Mouse (Mus musculus) forebrain, postnatal 0 days (tissue): ENCODE data around the gene Mrpl54. TPM values are rescaled to one million over a fixed set of nuclear protein-coding genes. Genes with fewer than 3 reads are reported as not detected.
A peak's percentile ranks its signal among the peaks of the same experiment; 100 is the strongest.

Experiments
- ATAC-seq: fragments of 200-750 bp; cut with Nextera tagmentation; 2 replicates; pipeline ENCODE4 v1.8.0; 2017; ENCODE audit warnings: mild to moderate bottlenecking, moderate library complexity
- DNase-seq: peaks from one replicate; pipeline ENCODE4 v3.0.0-alpha.2; 2015
- H3K27ac ChIP-seq: fragments of 300-500 bp; sonication (generic); 2 replicates; pipeline ENCODE4 v1.5.1; 2014; ENCODE audit warnings: low read depth, mild to moderate bottlenecking, antibody characterized with exemption, low read length, moderate library complexity, mixed read lengths
- H3K27me3 ChIP-seq: fragments of 300-500 bp; sonication (generic); 2 replicates; pipeline ENCODE4 v1.6.1; 2014; ENCODE audit warnings: mild to moderate bottlenecking, low read length, mixed read lengths; ENCODE audit not compliant: insufficient read depth
- H3K36me3 ChIP-seq: fragments of 300-500 bp; sonication (generic); 2 replicates; pipeline ENCODE4 v1.6.1; 2014; ENCODE audit warnings: mild to moderate bottlenecking, moderate library complexity; ENCODE audit not compliant: insufficient read depth
- H3K4me1 ChIP-seq: fragments of 300-500 bp; sonication (generic); 2 replicates; pipeline ENCODE4 v1.6.1; 2014; ENCODE audit warnings: antibody characterized with exemption; ENCODE audit not compliant: insufficient read depth
- H3K4me2 ChIP-seq: fragments of 300-500 bp; sonication (generic); 2 replicates; pipeline ENCODE4 v1.6.1; 2014; ENCODE audit warnings: low read depth, mild to moderate bottlenecking, moderate library complexity
- H3K4me3 ChIP-seq: fragments of 300-500 bp; sonication (generic); 2 replicates; pipeline ENCODE4 v1.5.1; 2014; ENCODE audit warnings: low read depth, low read length, mixed read lengths
- H3K9ac ChIP-seq: fragments of 300-500 bp; sonication (generic); 2 replicates; pipeline ENCODE4 v1.6.1; 2014; ENCODE audit warnings: mild to moderate bottlenecking
- H3K9me3 ChIP-seq: fragments of 300-500 bp; sonication (generic); 2 replicates; pipeline ENCODE4 v1.6.1; 2016; ENCODE audit warnings: low read length
- CTCF ChIP-seq: sonication (generic); IDR thresholded peaks from 2 replicates; pipeline ENCODE4 v1.5.1; 2016; ENCODE audit warnings: antibody characterized with exemption, control low read depth, low read depth
- WGBS: fragments of 180-500 bp; shearing (Covaris S2); extraction: QIAGEN DNeasy Blood & Tissue Kit; methylation state at CpG from one replicate; pipeline ENCODE4 v1.1.7; 2014; 5-methylcytosine and 5-hydroxymethylcytosine counted together
- polyA plus RNA-seq: library from polyadenylated mRNA; unstranded; fragments of >200 nt; fragmentation: Nextera tagmentation; extraction: Ambion mirVana; gene quantifications from 2 replicates; pipeline ENCODE4 v1.2.1, GENCODE M21; 2015
- total RNA-seq: library from RNA; depleted of rRNA; stranded (reverse); fragments of >200 nt; gene quantifications from 2 replicates; pipeline ENCODE4 v1.2.3, GENCODE M21; 2014

Gene Mrpl54
- total and polyA plus RNA-seq, 2 experiments from 2014 or later: 94.9 to 134 TPM

DNA sequence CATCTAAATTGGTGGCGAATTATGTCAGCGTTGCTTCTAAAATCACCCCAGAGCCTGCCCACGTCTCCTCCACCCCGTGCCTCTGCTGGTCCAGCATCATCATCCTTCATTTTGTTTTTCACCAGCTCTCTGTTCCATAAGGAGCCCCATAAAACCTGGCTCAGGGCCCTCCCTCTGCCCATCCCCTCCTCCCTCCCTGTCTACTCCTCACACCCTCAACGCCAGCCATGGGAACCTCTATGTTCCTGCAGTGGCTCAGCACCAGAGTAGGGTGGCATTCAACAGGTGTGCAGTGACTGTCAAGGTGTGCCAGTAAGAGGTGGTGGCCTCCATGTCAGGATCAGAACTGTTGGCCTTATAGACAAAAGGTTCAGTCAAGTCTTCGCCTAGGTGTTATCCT is 28.5 kb upstream of the Mrpl54 start:
- no peak overlapping the region for H3K9ac ChIP-seq
- H3K9me3 ChIP-seq: no peaks in the 10 kb centered on the region
- H3K4me1 ChIP-seq: peaks cover 10% of the 10 kb centered on the region
- H3K27ac ChIP-seq: no peak overlapping the region
- no peak overlapping the region for H3K4me2 ChIP-seq
- ATAC-seq (no peak), DNase-seq (no peak)
- no peak overlapping the region for H3K4me3 ChIP-seq
- no peaks in the 10 kb centered on the region for H3K36me3 ChIP-seq
- 87% methylated on average over 6 of the region's 6 CpGs for WGBS
- TF ChIP-seq CTCF: no peak
- no peaks in the 10 kb centered on the region for H3K27me3 ChIP-seq

DNA sequence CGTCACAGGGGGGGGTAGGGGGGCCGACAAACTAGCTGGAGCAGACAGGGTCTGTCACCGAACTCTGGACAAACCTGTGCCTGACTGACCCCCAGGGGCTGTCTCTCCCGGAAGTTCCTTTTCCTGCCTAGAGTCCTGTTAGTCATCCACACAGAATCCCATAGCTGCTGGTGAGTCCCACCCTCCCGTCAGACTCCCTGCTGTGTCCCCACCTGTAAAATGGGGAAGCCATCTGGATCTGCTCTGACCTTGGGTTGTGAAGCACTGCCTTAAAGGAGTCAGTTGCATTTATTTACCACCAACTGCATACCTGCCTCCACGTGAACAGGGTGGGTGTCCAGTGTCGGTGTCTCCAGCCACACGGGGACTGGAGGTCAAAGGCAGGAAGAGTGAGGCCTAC is 27.7 kb upstream of the Mrpl54 start:
- Histone ChIP-seq H3K36me3 (no peaks in the 10 kb centered on the region), H3K9ac (peak overlapping the region; percentile 85), H3K4me1 (peaks cover 10% of the 10 kb centered on the region), H3K27ac (no peak overlapping the region), H3K4me3 (no peak overlapping the region; the same call in 1 of the 2 replicates), H3K4me2 (peak overlapping the region; percentile 75), H3K9me3 (no peaks in the 10 kb centered on the region), H3K27me3 (no peaks in the 10 kb centered on the region)
- no peak for TF ChIP-seq CTCF
- no peak for DNase-seq
- WGBS: 71% methylated on average over 8 of the region's 8 CpGs
- no peak for ATAC-seq

DNA sequence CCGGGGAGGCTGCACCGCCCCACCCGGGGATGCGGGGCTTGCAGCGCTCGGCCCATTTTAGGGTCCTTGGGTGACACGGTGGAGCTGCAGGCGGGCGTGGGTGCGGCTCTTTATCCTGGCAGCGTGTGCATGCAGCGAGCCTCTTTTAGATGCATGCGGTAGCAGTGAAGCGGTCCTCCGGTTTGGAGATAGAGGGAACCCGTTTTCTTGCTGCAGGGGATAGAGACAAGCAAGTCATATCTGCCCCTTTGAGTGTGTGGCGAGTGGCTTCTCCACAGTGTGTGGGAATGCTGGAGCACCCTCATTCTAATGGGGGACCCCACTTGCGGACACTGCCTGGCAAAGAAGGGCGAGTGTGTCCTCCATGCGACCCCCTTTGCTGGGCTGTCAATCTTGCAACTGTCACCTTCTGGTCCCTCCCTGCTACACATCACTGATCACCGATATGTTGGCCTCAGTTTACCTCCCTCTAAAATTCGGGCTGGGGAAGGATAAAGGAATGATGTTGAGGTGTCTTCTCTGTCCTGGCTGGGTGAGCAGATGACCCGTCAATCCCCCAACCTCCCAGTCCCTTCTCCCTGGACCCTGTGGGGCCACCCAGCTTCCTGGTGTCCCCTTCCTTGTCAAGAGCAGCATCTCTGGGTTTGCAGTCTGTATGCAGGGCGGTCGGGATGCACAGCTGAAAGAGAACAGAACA is 26.7 kb upstream of the Mrpl54 start:
- ATAC-seq: no peak
- peaks cover 10% of the 10 kb centered on the region for H3K4me1 ChIP-seq
- H3K9me3 ChIP-seq: no peaks in the 10 kb centered on the region

DNA sequence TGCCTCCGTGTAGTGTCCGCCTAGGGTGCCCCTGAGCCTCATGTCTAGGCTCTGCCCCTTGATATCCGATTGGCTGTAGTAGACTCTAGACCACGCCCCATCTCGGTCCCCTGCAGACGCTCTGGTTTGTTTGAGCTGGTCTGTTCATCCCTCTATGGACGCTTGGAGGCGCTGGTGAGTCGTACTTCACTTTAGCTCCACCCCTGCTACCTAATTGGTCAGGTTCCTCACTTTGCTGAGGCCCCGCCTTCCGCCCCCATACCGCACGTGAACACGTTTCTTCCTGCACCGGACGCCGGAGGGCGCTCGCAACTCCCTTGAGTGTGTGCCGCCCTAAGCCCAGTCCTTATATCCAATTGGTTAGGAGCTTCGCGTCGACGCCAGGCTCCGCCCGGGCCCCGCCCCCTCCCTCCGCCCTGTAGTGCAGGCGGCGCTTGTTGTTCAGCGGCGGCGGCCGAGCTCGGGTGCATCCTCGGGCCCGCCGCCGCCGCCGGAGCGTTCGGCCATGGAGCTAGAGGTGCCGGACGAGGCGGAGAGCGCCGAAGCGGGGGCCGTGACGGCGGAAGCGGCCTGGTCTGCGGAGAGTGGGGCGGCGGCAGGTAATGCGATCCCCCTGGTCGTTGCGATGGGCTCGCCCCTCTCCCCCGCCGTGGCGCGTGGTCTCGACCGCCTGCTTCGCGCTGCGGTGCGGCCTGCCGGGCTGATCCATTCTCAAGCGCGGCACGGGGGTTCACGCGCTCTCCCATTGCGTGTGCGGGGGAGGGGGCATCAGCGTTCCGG is 26.0 kb upstream of the Mrpl54 start, which contains the start of gene Pip5k1c:
TSS of gene Pip5k1c (plus strand) at position 410 of the 780 bp plus-strand sequence.
- 2% methylated on average over 75 of the region's 80 CpGs for WGBS
- Histone ChIP-seq H3K9me3 (no peaks in the 10 kb centered on the region), H3K4me3 (peak within 1 kb of the TSS; percentile 68), H3K4me1 (peaks cover 10% of the 10 kb centered on the region), H3K27ac (peak within 1 kb of the TSS; percentile 88), H3K4me2 (peak within 1 kb of the TSS; percentile 75), H3K36me3 (no peaks in the 10 kb centered on the region), H3K27me3 (no peaks in the 10 kb centered on the region), H3K9ac (peak within 1 kb of the TSS; percentile 85)
- ATAC-seq (peak; percentile 96), DNase-seq (peak; percentile 100)
- peak; percentile 90 for TF ChIP-seq CTCF

More for the DNA sequence above, 26.7 kb upstream of the Mrpl54 start:
- peak; percentile 10 for TF ChIP-seq CTCF
- WGBS: 2% methylated on average over 25 of the region's 25 CpGs
- H3K4me2 ChIP-seq: peak overlapping the region; percentile 75
- DNase-seq: no peak
- no peaks in the 10 kb centered on the region for H3K36me3 ChIP-seq
- peak overlapping the region; percentile 68 for H3K4me3 ChIP-seq
- peak overlapping the region; percentile 85 for H3K9ac ChIP-seq
- peak overlapping the region; percentile 88 for H3K27ac ChIP-seq
- no peaks in the 10 kb centered on the region for H3K27me3 ChIP-seq

DNA sequence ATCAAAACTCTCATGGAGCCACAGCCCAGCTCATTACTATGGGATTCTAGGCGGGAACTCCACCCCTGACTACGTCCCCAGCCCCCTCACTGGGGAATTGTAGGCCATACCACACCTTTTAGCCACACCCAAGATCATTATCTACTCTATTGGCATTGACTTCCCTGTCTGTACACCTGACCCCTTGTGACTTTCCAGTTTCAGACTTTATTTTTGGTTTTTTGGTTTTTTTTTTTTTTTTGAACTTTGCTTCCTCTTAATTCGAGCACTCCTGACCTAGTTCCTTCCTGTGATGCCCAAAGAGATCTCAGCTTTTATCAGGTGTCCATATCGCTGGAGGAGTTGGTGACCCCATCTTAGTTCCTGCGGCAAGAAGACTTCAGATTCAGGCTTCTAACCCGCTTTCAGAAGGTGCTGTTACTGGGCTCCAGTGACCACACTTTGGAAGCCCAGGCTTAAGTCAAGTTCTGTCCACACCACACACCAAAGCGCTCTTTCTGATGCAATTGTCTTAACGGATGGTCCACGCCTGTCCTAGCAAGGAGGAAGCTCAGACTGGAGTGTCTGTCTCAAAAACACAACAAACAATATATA is 24.9 kb upstream of the Mrpl54 start, which contains the start of gene Tjp3:
TSS of gene Tjp3 (minus strand) at position 71 of the 594 bp plus-strand sequence.
- no peaks in the 10 kb centered on the region for H3K27me3 ChIP-seq
- TF ChIP-seq CTCF: no peak
- no peaks in the 10 kb centered on the region for H3K9me3 ChIP-seq
- H3K27ac ChIP-seq: no peak within 1 kb of the TSS
- no peak within 1 kb of the TSS for H3K4me2 ChIP-seq
- H3K4me3 ChIP-seq: no peak within 1 kb of the TSS
- no peaks in the 10 kb centered on the region for H3K36me3 ChIP-seq
- peaks cover 10% of the 10 kb centered on the region for H3K4me1 ChIP-seq
- DNase-seq (no peak), ATAC-seq (no peak)
- H3K9ac ChIP-seq: no peak within 1 kb of the TSS
- 75% methylated on average over 9 of the region's 9 CpGs for WGBS

DNA sequence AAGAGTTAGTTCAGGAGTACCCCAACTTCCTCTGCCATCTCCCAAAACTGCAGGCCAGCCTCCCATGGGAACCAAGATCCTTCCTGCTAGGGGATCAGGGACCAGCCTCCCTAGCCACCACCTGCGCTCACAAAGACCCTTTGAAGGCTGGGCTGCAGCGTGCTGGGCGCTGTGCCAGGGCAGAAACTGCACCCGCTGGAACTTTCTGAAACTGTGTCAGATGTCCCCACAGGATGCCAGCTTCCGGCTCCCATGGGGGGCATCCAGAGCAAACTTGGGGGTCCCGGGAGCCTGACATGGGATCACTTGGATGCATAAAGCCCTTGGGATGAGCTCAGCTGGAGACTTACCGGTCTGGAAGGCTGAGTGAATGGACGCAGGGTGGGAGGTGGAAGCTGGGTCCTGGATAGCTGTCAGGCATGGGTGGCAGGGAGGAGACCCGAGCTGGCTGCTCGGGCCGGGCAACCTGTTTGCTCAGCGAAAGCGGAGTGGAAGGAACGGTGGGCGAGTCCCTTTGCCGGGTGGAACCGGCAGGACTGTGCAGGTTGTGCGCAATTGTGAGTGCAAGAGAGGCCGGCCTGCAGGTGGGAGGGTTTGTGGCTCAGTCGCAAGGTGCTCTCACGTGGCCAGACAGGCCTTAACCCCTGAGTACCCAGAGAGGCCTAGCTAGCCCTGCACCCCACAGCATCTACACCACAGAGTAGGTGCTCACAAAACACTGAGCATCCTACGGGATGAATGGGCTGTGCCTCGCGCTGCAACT is 24.1 kb upstream of the Mrpl54 start:
- TF ChIP-seq CTCF: no peak
- DNase-seq (no peak), ATAC-seq (no peak)
- H3K4me3 ChIP-seq: no peak overlapping the region
- H3K9ac ChIP-seq: no peak overlapping the region
- no peaks in the 10 kb centered on the region for H3K9me3 ChIP-seq
- no peak overlapping the region for H3K27ac ChIP-seq
- peaks cover 10% of the 10 kb centered on the region for H3K4me1 ChIP-seq
- 12% methylated on average over 24 of the region's 24 CpGs for WGBS
- H3K27me3 ChIP-seq: no peaks in the 10 kb centered on the region
- no peaks in the 10 kb centered on the region for H3K36me3 ChIP-seq
- H3K4me2 ChIP-seq: no peak overlapping the region
